Mouse (Mus musculus) colon, adult 2 months (tissue): Measurements from ENCODE around the gene 5031410I06Rik. TPM values are rescaled to one million over a fixed set of nuclear protein-coding genes. Genes with fewer than 3 reads are reported as not detected.

Source experiments
- polyA plus RNA-seq: library from polyadenylated mRNA; depleted of rRNA; stranded (reverse); fragments of >200 nt; gene quantifications from 2 replicates; pipeline ENCODE4 v1.2.3, GENCODE M21; 2012; rRNA removed

5031410I06Rik gene
- polyA plus RNA-seq, result not detected in 2 replicates

DNA sequence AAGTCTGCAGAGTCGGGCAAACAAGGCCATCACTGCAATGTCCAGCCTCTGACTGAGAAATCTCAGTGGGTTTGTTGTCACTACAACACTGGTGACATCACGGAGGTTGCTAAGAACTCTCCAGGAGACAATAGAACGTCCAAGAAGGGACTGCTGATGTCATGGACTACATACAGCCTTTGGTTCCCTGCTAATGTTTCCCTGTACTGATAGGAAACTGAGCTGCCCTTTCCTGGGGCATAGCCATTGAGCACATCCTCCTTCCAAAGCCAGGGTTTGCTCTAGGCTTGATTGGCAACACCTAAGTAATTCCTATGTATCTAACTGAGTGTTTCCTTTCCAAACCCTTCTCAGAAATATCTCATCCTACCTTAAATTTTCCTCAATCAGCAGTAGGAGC is at the start of gene 5031410I06Rik:
TSS of gene 5031410I06Rik (minus strand) at position 101 of the 400 bp plus-strand sequence.

DNA sequence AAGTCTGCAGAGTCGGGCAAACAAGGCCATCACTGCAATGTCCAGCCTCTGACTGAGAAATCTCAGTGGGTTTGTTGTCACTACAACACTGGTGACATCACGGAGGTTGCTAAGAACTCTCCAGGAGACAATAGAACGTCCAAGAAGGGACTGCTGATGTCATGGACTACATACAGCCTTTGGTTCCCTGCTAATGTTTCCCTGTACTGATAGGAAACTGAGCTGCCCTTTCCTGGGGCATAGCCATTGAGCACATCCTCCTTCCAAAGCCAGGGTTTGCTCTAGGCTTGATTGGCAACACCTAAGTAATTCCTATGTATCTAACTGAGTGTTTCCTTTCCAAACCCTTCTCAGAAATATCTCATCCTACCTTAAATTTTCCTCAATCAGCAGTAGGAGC is 16.2 kb upstream of the 5031410I06Rik start, which contains the start of gene Gm10220:
TSS of gene Gm10220 (minus strand) at position 101 of the 400 bp plus-strand sequence.

GRCm38 (mm10) chr5:26089191-26089590 is 16.0 kb downstream of the 5031410I06Rik start, which contains the start of gene Gm10471:
TSS of gene Gm10471 (minus strand) at chr5:26089291.

GRCm38 (mm10) chr5:26058481-26058880 is 46.7 kb downstream of the 5031410I06Rik start, which contains the start of gene Gm7347:
TSS of gene Gm7347 (minus strand) at chr5:26058581.

Other genes with a start within 250 kb of the 5031410I06Rik start
- gene Gm21663, start 163.0 kb downstream of the 5031410I06Rik start, polyA plus RNA-seq, result not detected in 2 replicates
- gene Gm21671, start 150.9 kb downstream of the 5031410I06Rik start, polyA plus RNA-seq, result not detected in 2 replicates
- not detected in 2 replicates for gene Gm21680, start 132.7 kb downstream of the 5031410I06Rik start, polyA plus RNA-seq
- gene Gm21698, start 116.7 kb downstream of the 5031410I06Rik start, polyA plus RNA-seq, result not detected in 2 replicates
- not detected in 2 replicates for gene Gm1979, start 100.6 kb downstream of the 5031410I06Rik start, polyA plus RNA-seq
- gene Gm5862, start 82.4 kb downstream of the 5031410I06Rik start, polyA plus RNA-seq, result not detected in 2 replicates
- not detected in 2 replicates for gene Speer4a, start 65.8 kb downstream of the 5031410I06Rik start, polyA plus RNA-seq
- not detected in 2 replicates for gene Gm7347, start 46.8 kb downstream of the 5031410I06Rik start, polyA plus RNA-seq
- not detected in 2 replicates for gene Gm10471, start 16.1 kb downstream of the 5031410I06Rik start, polyA plus RNA-seq
- not detected in 2 replicates for gene Gm10220, start 16.1 kb upstream of the 5031410I06Rik start, polyA plus RNA-seq
- not detected in 2 replicates for gene Gm7361, start 152.3 kb upstream of the 5031410I06Rik start, polyA plus RNA-seq